11 mouse cellular contexts compared by ENCODE assay signal in genomic region chr2:21864061-21864460, GRCm38 (mm10).
DNase-seq lines count a peak whose midpoint lies in the region.
"Had no signal": no experiment of that assay in that cellular context is flagged by ENCODE, and none has a peak within 500 bp of the region (broad histone marks: within the 10 kb centered on the region; RNA-seq: fewer than 3 reads in every experiment).

No protein-coding gene starts in this region.

- DNase-seq in brain, adult 2 months (ENCODE audit: low read depth, low spot score) = peak; percentile 84
- peak; percentile 20 for DNase-seq in cerebellum, adult 11 months
- peak; percentile 39 for DNase-seq in cerebellum, adult 8-10 months
- DNase-seq in cerebellum, postnatal 36 days = peak; percentile 16 to 45
- no peak for DNase-seq in urinary bladder, postnatal 14 days (ENCODE audit: low spot score)
- DNase-seq in spleen, postnatal 36 days (ENCODE audit: low spot score in 2 of 2) = no peak
- DNase-seq in heart, postnatal 36 days = no peak
- DNase-seq: adrenal gland, adult 8-10 months; adrenal gland, postnatal 36 days; gastrocnemius, postnatal 14 days; kidney, adult 9 months had no signal

- intact Hi-C loops in heart, postnatal 36 days (cut with DNase I) = no loop called here

Comparison
In these comparisons a context has a peak if more than half of its experiments do, and no peak if none do; other contexts are left out.
1. DNase-seq: peak in brain, adult 2 months (single experiment), cerebellum, adult 11 months (single experiment), cerebellum, adult 8-10 months (single experiment) and cerebellum, postnatal 36 days (2 of 2); none in urinary bladder, postnatal 14 days (single experiment), spleen, postnatal 36 days (0 of 2) and heart, postnatal 36 days (0 of 2).